In genomic region chr4:134535787-134536151, GRCm38 (mm10) we compare ENCODE assay signal across 8 mouse cellular contexts. TPM values are rescaled to one million over a fixed set of nuclear protein-coding genes. Genes with fewer than 3 reads are reported as not detected.
DNase-seq lines count a peak whose midpoint lies in the region; ATAC-seq and TF ChIP-seq lines count a peak whose summit lies in the region.

No protein-coding gene starts in this region.

- H3K27me3 ChIP-seq in kidney, adult 2 months (replicated peaks; ENCODE audit: control insufficient read depth, insufficient read depth, low read length): no peaks in the 10 kb centered on the region
- H3K27me3 ChIP-seq in ES-Bruce4 (ENCODE audit: control insufficient read depth, insufficient read depth, low read length, poor library complexity, severe bottlenecking): no peaks in the 10 kb centered on the region
- H3K27me3 ChIP-seq in hindbrain, embryonic 14.5 days (ENCODE audit: control insufficient read depth, insufficient read depth, low read length): no peaks in the 10 kb centered on the region

- TF ChIP-seq POLR2A in kidney, adult 2 months (IDR thresholded peaks at IDR 0.05; ENCODE audit: low read depth, low read length): no peak
- no peak for TF ChIP-seq POLR2A in ES-Bruce4 (IDR thresholded peaks at IDR 0.05; ENCODE audit: insufficient read depth, low read length)
- no peak for TF ChIP-seq POLR2A in bone marrow macrophage, adult 2 months (IDR thresholded peaks at IDR 0.05; ENCODE audit: borderline replicate concordance, low read depth, low read length)

- H3K9me3 ChIP-seq in ES-Bruce4 (replicated peaks; ENCODE audit: control insufficient read depth, insufficient read depth, low read length, poor library complexity, severe bottlenecking): no peaks in the 10 kb centered on the region
- no peaks in the 10 kb centered on the region for H3K9me3 ChIP-seq in hindbrain, embryonic 14.5 days (ENCODE audit: control insufficient read depth, low read length)

- under 1% methylated on average over 8 of the region's 8 CpGs for WGBS in kidney, adult 2 months
- 11% methylated on average over 8 of the region's 8 CpGs for WGBS in hindbrain, embryonic 14.5 days

- peak overlapping the region; percentile 61 for H3K4me3 ChIP-seq in kidney, adult 2 months (ENCODE audit: insufficient read depth, low read depth, low read length)
- peak overlapping the region; percentile 78 for H3K4me3 ChIP-seq in ES-Bruce4 (ENCODE audit: low read depth, low read length)
- H3K4me3 ChIP-seq in bone marrow macrophage, adult 2 months (ENCODE audit: insufficient read depth, low read length): peak overlapping the region; percentile 80
- H3K4me3 ChIP-seq in hindbrain, embryonic 14.5 days (replicated peaks; ENCODE audit: low read length): peak overlapping the region; percentile 98

- peak; percentile 31 for DNase-seq in kidney, adult 2 months
- DNase-seq in kidney, postnatal 25 days: no peak
- DNase-seq in hindbrain, embryonic 14.5 days (ENCODE audit: low spot score): no peak
- no peak for DNase-seq in natural killer cell, adult 2 months (ENCODE audit: low spot score in 2 of 2)
- no peak for DNase-seq in gastrocnemius, postnatal 36 days

- no peak for TF ChIP-seq CTCF in kidney, adult 2 months (conservative IDR thresholded peaks at IDR 0.05; ENCODE audit: insufficient read depth, insufficient read length, low read depth, low read length)
- no peak for TF ChIP-seq CTCF in ES-Bruce4 (IDR thresholded peaks at IDR 0.05; ENCODE audit: low read depth, low read length)
- TF ChIP-seq CTCF in bone marrow macrophage, adult 2 months (IDR thresholded peaks at IDR 0.05; ENCODE audit: low read depth, low read length): no peak

- no peaks in the 10 kb centered on the region for H3K36me3 ChIP-seq in kidney, adult 2 months (ENCODE audit: control insufficient read depth, insufficient read depth, low read length)
- peaks cover 9% of the 10 kb centered on the region for H3K36me3 ChIP-seq in ES-Bruce4 (ENCODE audit: control insufficient read depth, insufficient read depth, low read length, poor library complexity, severe bottlenecking)
- peaks cover 41% of the 10 kb centered on the region for H3K36me3 ChIP-seq in hindbrain, embryonic 14.5 days (replicated peaks; ENCODE audit: control insufficient read depth, insufficient read depth)

- TF ChIP-seq EP300 in ES-Bruce4 (IDR thresholded peaks at IDR 0.05; ENCODE audit: insufficient read depth, low read depth, low read length): no peak

- H3K4me2 ChIP-seq in hindbrain, embryonic 14.5 days (replicated peaks): peak overlapping the region; percentile 93

- peaks cover 5% of the 10 kb centered on the region; the same call in 1 of the 2 replicates for H3K4me1 ChIP-seq in kidney, adult 2 months (ENCODE audit: control insufficient read depth, insufficient read depth, low read length)
- no peaks in the 10 kb centered on the region for H3K4me1 ChIP-seq in ES-Bruce4 (ENCODE audit: control insufficient read depth, insufficient read depth, low read length)
- peaks cover 17% of the 10 kb centered on the region for H3K4me1 ChIP-seq in bone marrow macrophage, adult 2 months (ENCODE audit: control insufficient read depth, insufficient read depth, low read length)
- peaks cover 16% of the 10 kb centered on the region for H3K4me1 ChIP-seq in hindbrain, embryonic 14.5 days (replicated peaks; ENCODE audit: control insufficient read depth, insufficient read depth, low read length)

- peak; percentile 5; the same call in 1 of the 2 replicates for ATAC-seq in hindbrain, embryonic 14.5 days (ENCODE audit: low FRiP score)
- ATAC-seq in megakaryocyte progenitor cell, adult 5-6 weeks (replicated peaks; ENCODE audit: poor library complexity): 0 out of 2 replicates have a peak, but pooled peaks have one; percentile 11

- intact Hi-C loops in gastrocnemius, postnatal 36 days (cut with DNase I): no loop called here

- H3K9ac ChIP-seq in ES-Bruce4 (ENCODE audit: low read depth, poor library complexity, severe bottlenecking): peak overlapping the region; percentile 34
- H3K9ac ChIP-seq in hindbrain, embryonic 14.5 days: peak overlapping the region; percentile 44; the same call in 1 of the 2 replicates

- H3K27ac ChIP-seq in kidney, adult 2 months (ENCODE audit: insufficient read depth, low read depth, low read length): peak overlapping the region; percentile 66; the same call in 1 of the 2 replicates
- H3K27ac ChIP-seq in ES-Bruce4 (ENCODE audit: insufficient read depth, low read length): peak overlapping the region; percentile 81
- 0 out of 2 replicates have a peak overlapping the region, but pooled peaks have one; percentile 5 for H3K27ac ChIP-seq in bone marrow macrophage, adult 2 months (ENCODE audit: insufficient read depth, low read depth, low read length)
- no peak overlapping the region for H3K27ac ChIP-seq in hindbrain, embryonic 14.5 days

RNA-seq across cellular contexts. Expression of gene Mtfr1l, which starts 0.6 kb away (rescaled TPM):
- polyA plus RNA-seq in kidney, adult 2 months (2012; rRNA removed): 133 and 149 TPM in 2 replicates
- polyA plus RNA-seq in ES-Bruce4 (2011; ENCODE audit: insufficient read depth, insufficient read length, low read depth, missing spikeins): 50.5 and 51.9 TPM in 2 replicates
- polyA plus RNA-seq in bone marrow macrophage, adult 2 months (2012; ENCODE audit: insufficient read depth, insufficient read length, missing spikeins): 58.9 and 59.7 TPM in 2 replicates
- polyA plus RNA-seq in hindbrain, embryonic 14.5 days (2014; fragmentation: Nextera tagmentation; extraction: Ambion mirVana): 184 and 202 TPM in 2 replicates
- total RNA-seq in megakaryocyte progenitor cell, adult 5-6 weeks (2015): 59.1 and 69.8 TPM in 2 replicates
- total RNA-seq in megakaryocyte progenitor cell, adult 5-6 weeks (2017): 42.7 and 51.0 TPM in 2 replicates
- 100 to 1,000 TPM; 124 to 130 TPM for total RNA-seq in gastrocnemius, postnatal 36 days (2021)

RNA-seq across cellular contexts. Expression of gene Selenon, which starts 16.2 kb away (rescaled TPM):
- polyA plus RNA-seq in kidney, adult 2 months (2012; rRNA removed): 9.8 and 10.2 TPM in 2 replicates
- 21.6 and 23.0 TPM in 2 replicates for polyA plus RNA-seq in ES-Bruce4 (2011; ENCODE audit: insufficient read depth, insufficient read length, low read depth, missing spikeins)
- polyA plus RNA-seq in bone marrow macrophage, adult 2 months (2012; ENCODE audit: insufficient read depth, insufficient read length, missing spikeins): 28.4 and 33.3 TPM in 2 replicates
- polyA plus RNA-seq in hindbrain, embryonic 14.5 days (2014; fragmentation: Nextera tagmentation; extraction: Ambion mirVana): 10.9 and 12.8 TPM in 2 replicates
- 31.0 and 32.8 TPM in 2 replicates for total RNA-seq in megakaryocyte progenitor cell, adult 5-6 weeks (2015)
- total RNA-seq in megakaryocyte progenitor cell, adult 5-6 weeks (2017): 6.0 and 7.0 TPM in 2 replicates
- 1 to 10 TPM; 4.9 to 6.1 TPM for total RNA-seq in gastrocnemius, postnatal 36 days (2021)

RNA-seq across cellular contexts. Expression of gene Aunip, which starts 25.0 kb away (rescaled TPM):
- polyA plus RNA-seq in kidney, adult 2 months (2012; rRNA removed): 0.07 and 0.09 TPM in 2 replicates
- polyA plus RNA-seq in ES-Bruce4 (2011; ENCODE audit: insufficient read depth, insufficient read length, low read depth, missing spikeins): 32.4 and 38.3 TPM in 2 replicates
- polyA plus RNA-seq in bone marrow macrophage, adult 2 months (2012; ENCODE audit: insufficient read depth, insufficient read length, missing spikeins): 4.0 and 4.4 TPM in 2 replicates
- polyA plus RNA-seq in hindbrain, embryonic 14.5 days (2014; fragmentation: Nextera tagmentation; extraction: Ambion mirVana): 0.40 and 0.91 TPM in 2 replicates
- total RNA-seq in megakaryocyte progenitor cell, adult 5-6 weeks (2015): 11.8 and 14.6 TPM in 2 replicates
- total RNA-seq in megakaryocyte progenitor cell, adult 5-6 weeks (2017): 24.3 and 30.6 TPM in 2 replicates
- under 1 TPM in 1 of 2 experiments, not detected in 1; 0.20 TPM for total RNA-seq in gastrocnemius, postnatal 36 days (2021)

RNA-seq across cellular contexts. Expression of gene Paqr7, which starts 39.3 kb away (rescaled TPM):
- polyA plus RNA-seq in kidney, adult 2 months (2012; rRNA removed): 58.7 and 74.3 TPM in 2 replicates
- polyA plus RNA-seq in ES-Bruce4 (2011; ENCODE audit: insufficient read depth, insufficient read length, low read depth, missing spikeins): 1.5 and 3.4 TPM in 2 replicates
- 37.0 and 41.9 TPM in 2 replicates for polyA plus RNA-seq in bone marrow macrophage, adult 2 months (2012; ENCODE audit: insufficient read depth, insufficient read length, missing spikeins)
- polyA plus RNA-seq in hindbrain, embryonic 14.5 days (2014; fragmentation: Nextera tagmentation; extraction: Ambion mirVana): 11.5 and 12.4 TPM in 2 replicates
- 5.2 and 7.3 TPM in 2 replicates for total RNA-seq in megakaryocyte progenitor cell, adult 5-6 weeks (2015)
- 11.1 and 13.5 TPM in 2 replicates for total RNA-seq in megakaryocyte progenitor cell, adult 5-6 weeks (2017)
- total RNA-seq in gastrocnemius, postnatal 36 days (2021): 1 to 10 TPM; 2.4 to 3.0 TPM
